Mouse (Mus musculus) stomach, embryonic 15.5 days (tissue): ENCODE measurements around the gene Cep57. TPM values are rescaled to one million over a fixed set of nuclear protein-coding genes. Genes with fewer than 3 reads are reported as not detected.

Experiments
- ATAC-seq: fragments of 200-750 bp; cut with Nextera tagmentation; 2 replicates; pipeline ENCODE4 v1.8.0; 2017; ENCODE audit warnings: low read depth, moderate number of reproducible peaks, moderate TSS enrichment; ENCODE audit not compliant: insufficient read depth, low FRiP score
- H3K27ac ChIP-seq: fragments of 300-500 bp; sonication (generic); 2 replicates; pipeline ENCODE4 v1.5.1; 2015; ENCODE audit warnings: mild to moderate bottlenecking, inconsistent platforms
- H3K27me3 ChIP-seq: fragments of 300-500 bp; sonication (generic); replicated peaks from 2 replicates; pipeline ENCODE4 v1.6.1; 2015; ENCODE audit warnings: inconsistent platforms
- H3K36me3 ChIP-seq: fragments of 300-500 bp; sonication (generic); 2 replicates; pipeline ENCODE4 v1.6.1; 2015; ENCODE audit warnings: inconsistent platforms
- H3K4me1 ChIP-seq: fragments of 300-500 bp; sonication (generic); 2 replicates; pipeline ENCODE4 v1.6.1; 2015; ENCODE audit warnings: inconsistent platforms
- H3K4me2 ChIP-seq: fragments of 300-500 bp; sonication (generic); 2 replicates; pipeline ENCODE4 v1.6.1; 2015; ENCODE audit warnings: mild to moderate bottlenecking, inconsistent platforms
- H3K4me3 ChIP-seq: fragments of 300-500 bp; sonication (generic); replicated peaks from 2 replicates; pipeline ENCODE4 v1.5.1; 2015; ENCODE audit warnings: inconsistent platforms
- H3K9ac ChIP-seq: fragments of 300-500 bp; sonication (generic); 2 replicates; pipeline ENCODE4 v1.6.1; 2015; ENCODE audit warnings: inconsistent platforms
- H3K9me3 ChIP-seq: fragments of 300-500 bp; sonication (generic); 2 replicates; pipeline ENCODE4 v1.6.1; 2016; ENCODE audit warnings: inconsistent platforms
- WGBS: fragments of 180-500 bp; shearing (Covaris S2); methylation state at CpG from one replicate; pipeline ENCODE4 v1.1.7; 2015; 5-methylcytosine and 5-hydroxymethylcytosine counted together
- polyA plus RNA-seq: library from polyadenylated mRNA; unstranded; fragments of >200 nt; fragmentation: Nextera tagmentation; extraction: Ambion mirVana; gene quantifications from 2 replicates; pipeline ENCODE4 v1.2.1, GENCODE M21; 2015

The Cep57 gene
- polyA plus RNA-seq, 1 experiment from 2014 or later = 46.4 TPM

- ATAC-seq = peak; percentile 15
- peak overlapping the region; percentile 62 for H3K4me2 ChIP-seq
- H3K4me3 ChIP-seq = peak overlapping the region; percentile 74
- peak overlapping the region; percentile 85 for H3K9ac ChIP-seq
- H3K4me1 ChIP-seq = peaks cover 6% of the 10 kb centered on the region
- H3K36me3 ChIP-seq = peaks cover 14% of the 10 kb centered on the region
- WGBS = under 1% methylated on average over 23 of the region's 23 CpGs
- no peaks in the 10 kb centered on the region for H3K27me3 ChIP-seq
- H3K27ac ChIP-seq = peak overlapping the region; percentile 94
- H3K9me3 ChIP-seq = no peaks in the 10 kb centered on the region
Measured at GRCm38 (mm10) chr9:13828087-13828441, 1.2 kb upstream of the Cep57 start.

GRCm38 (mm10) chr9:13827406-13828086 lies 639 bp upstream of the Cep57 start, which contains the start of gene Fam76b:
TSS of gene Fam76b (plus strand) at chr9:13827716.
- Histone ChIP-seq H3K9me3 (no peaks in the 10 kb centered on the region), H3K4me2 (peak within 1 kb of the TSS; percentile 62), H3K27me3 (no peaks in the 10 kb centered on the region), H3K4me3 (peak within 1 kb of the TSS; percentile 74), H3K27ac (peak within 1 kb of the TSS; percentile 98), H3K9ac (peak within 1 kb of the TSS; percentile 90), H3K36me3 (peaks cover 9% of the 10 kb centered on the region; the same call in 1 of the 2 replicates), H3K4me1 (peaks cover 6% of the 10 kb centered on the region)
- peak; percentile 94 for ATAC-seq
- WGBS = under 1% methylated on average over 66 of the region's 67 CpGs

GRCm38 (mm10) chr9:13826391-13826805 lies 509 bp downstream of the Cep57 start:
- no peaks in the 10 kb centered on the region for H3K27me3 ChIP-seq
- peak; percentile 5 for ATAC-seq
- H3K4me2 ChIP-seq = peak overlapping the region; percentile 62
- H3K9me3 ChIP-seq = no peaks in the 10 kb centered on the region
- H3K4me3 ChIP-seq = peak overlapping the region; percentile 74
- peak overlapping the region; percentile 98 for H3K27ac ChIP-seq
- H3K9ac ChIP-seq = peak overlapping the region; percentile 90
- H3K36me3 ChIP-seq = 0 out of 2 replicates have a peak, but pooled peaks cover 5% of the 10 kb centered on the region
- under 1% methylated on average over 31 of the region's 31 CpGs for WGBS
- peaks cover 6% of the 10 kb centered on the region for H3K4me1 ChIP-seq

GRCm38 (mm10) chr9:13825896-13826295 lies 1.0 kb downstream of the Cep57 start:
- Histone ChIP-seq H3K4me2 (peak overlapping the region; percentile 62), H3K36me3 (peaks cover 4% of the 10 kb centered on the region), H3K9ac (peak overlapping the region; percentile 90; the same call in 1 of the 2 replicates), H3K27me3 (no peaks in the 10 kb centered on the region), H3K4me1 (peaks cover 6% of the 10 kb centered on the region), H3K27ac (peak overlapping the region; percentile 98), H3K9me3 (no peaks in the 10 kb centered on the region), H3K4me3 (peak overlapping the region; percentile 74)
- no peak for ATAC-seq
- WGBS = 2% methylated on average over 8 of the region's 8 CpGs

- ATAC-seq = no peak
- H3K9me3 ChIP-seq = no peaks in the 10 kb centered on the region
- H3K4me1 ChIP-seq = peaks cover 6% of the 10 kb centered on the region
- no peaks in the 10 kb centered on the region for H3K27me3 ChIP-seq
- no peak overlapping the region for H3K4me2 ChIP-seq
- no peak overlapping the region for H3K27ac ChIP-seq
- 91% methylated on average over 3 of the region's 3 CpGs for WGBS
- peaks cover 28% of the 10 kb centered on the region for H3K36me3 ChIP-seq
- H3K9ac ChIP-seq = no peak overlapping the region
- no peak overlapping the region for H3K4me3 ChIP-seq
Measured at GRCm38 (mm10) chr9:13820774-13821173, 6.1 kb downstream of the Cep57 start.

GRCm38 (mm10) chr9:13818369-13818768 lies 8.5 kb downstream of the Cep57 start:
- H3K4me1 ChIP-seq = no peaks in the 10 kb centered on the region
- no peak overlapping the region for H3K27ac ChIP-seq
- WGBS = 93% methylated on average over 9 of the region's 9 CpGs
- H3K9me3 ChIP-seq = no peaks in the 10 kb centered on the region
- H3K27me3 ChIP-seq = no peaks in the 10 kb centered on the region
- H3K36me3 ChIP-seq = peaks cover 37% of the 10 kb centered on the region
- H3K4me3 ChIP-seq = no peak overlapping the region
- H3K9ac ChIP-seq = no peak overlapping the region
- H3K4me2 ChIP-seq = no peak overlapping the region
- no peak for ATAC-seq

GRCm38 (mm10) chr9:13809937-13810336 lies 17.0 kb downstream of the Cep57 start:
- Histone ChIP-seq H3K9ac (no peak overlapping the region), H3K36me3 (peaks cover 38% of the 10 kb centered on the region), H3K4me2 (no peak overlapping the region), H3K27ac (no peak overlapping the region), H3K4me1 (no peaks in the 10 kb centered on the region), H3K27me3 (no peaks in the 10 kb centered on the region), H3K9me3 (no peaks in the 10 kb centered on the region), H3K4me3 (no peak overlapping the region)
- ATAC-seq = no peak

- H3K36me3 ChIP-seq = peaks cover 41% of the 10 kb centered on the region
- no peaks in the 10 kb centered on the region for H3K4me1 ChIP-seq
- H3K9ac ChIP-seq = no peak overlapping the region
- H3K9me3 ChIP-seq = no peaks in the 10 kb centered on the region
- WGBS = 72% methylated on average over 5 of the region's 5 CpGs
- no peak overlapping the region for H3K4me3 ChIP-seq
- no peak overlapping the region for H3K27ac ChIP-seq
- H3K4me2 ChIP-seq = no peak overlapping the region
- H3K27me3 ChIP-seq = no peaks in the 10 kb centered on the region
- ATAC-seq = no peak
Measured at GRCm38 (mm10) chr9:13807657-13808056, 19.2 kb downstream of the Cep57 start.

- peaks cover 33% of the 10 kb centered on the region for H3K36me3 ChIP-seq
- no peaks in the 10 kb centered on the region for H3K27me3 ChIP-seq
- no peaks in the 10 kb centered on the region for H3K4me1 ChIP-seq
- H3K9ac ChIP-seq = no peak overlapping the region
- no peak for ATAC-seq
- WGBS = 94% methylated on average over 7 of the region's 7 CpGs
- no peak overlapping the region for H3K4me2 ChIP-seq
- H3K9me3 ChIP-seq = no peaks in the 10 kb centered on the region
- no peak overlapping the region for H3K27ac ChIP-seq
- no peak overlapping the region for H3K4me3 ChIP-seq
Measured at GRCm38 (mm10) chr9:13806854-13807253, 20.1 kb downstream of the Cep57 start.

GRCm38 (mm10) chr9:13804480-13804879 lies 22.4 kb downstream of the Cep57 start:
- H3K27me3 ChIP-seq = no peaks in the 10 kb centered on the region
- ATAC-seq = no peak
- peaks cover 35% of the 10 kb centered on the region; the same call in 1 of the 2 replicates for H3K36me3 ChIP-seq
- no peak overlapping the region for H3K4me3 ChIP-seq
- no peaks in the 10 kb centered on the region for H3K4me1 ChIP-seq
- no peak overlapping the region for H3K9ac ChIP-seq
- H3K4me2 ChIP-seq = no peak overlapping the region
- 93% methylated on average over 1 of the region's 1 CpGs for WGBS
- H3K9me3 ChIP-seq = no peaks in the 10 kb centered on the region
- H3K27ac ChIP-seq = no peak overlapping the region

- peaks cover 25% of the 10 kb centered on the region for H3K36me3 ChIP-seq
- 90% methylated on average over 2 of the region's 2 CpGs for WGBS
- H3K27me3 ChIP-seq = no peaks in the 10 kb centered on the region
- no peak for ATAC-seq
- no peak overlapping the region for H3K9ac ChIP-seq
- no peak overlapping the region for H3K4me2 ChIP-seq
- no peaks in the 10 kb centered on the region for H3K9me3 ChIP-seq
- H3K4me3 ChIP-seq = no peak overlapping the region
- no peaks in the 10 kb centered on the region for H3K4me1 ChIP-seq
- H3K27ac ChIP-seq = no peak overlapping the region
Measured at GRCm38 (mm10) chr9:13794756-13795155, 32.2 kb downstream of the Cep57 start.

GRCm38 (mm10) chr9:13794302-13794701 lies 32.6 kb downstream of the Cep57 start:
- no peak overlapping the region for H3K27ac ChIP-seq
- no peaks in the 10 kb centered on the region for H3K9me3 ChIP-seq
- H3K27me3 ChIP-seq = no peaks in the 10 kb centered on the region
- H3K36me3 ChIP-seq = peaks cover 21% of the 10 kb centered on the region
- no peak overlapping the region for H3K4me3 ChIP-seq
- no peak overlapping the region for H3K4me2 ChIP-seq
- H3K9ac ChIP-seq = no peak overlapping the region
- no peak for ATAC-seq
- 69% methylated on average over 1 of the region's 1 CpGs for WGBS
- H3K4me1 ChIP-seq = no peaks in the 10 kb centered on the region
